In genomic region chr4:131270192-131270591, GRCm38 (mm10) we compare ENCODE assay signal across 8 mouse cellular contexts.
DNase-seq lines count a peak whose midpoint lies in the region; ATAC-seq lines count a peak whose summit lies in the region.

No protein-coding gene starts in this region.

- no peak overlapping the region for H3K4me3 ChIP-seq in heart, embryonic 13.5 days
- no peak overlapping the region for H3K4me3 ChIP-seq in heart, embryonic 12.5 days
- no peak overlapping the region for H3K4me3 ChIP-seq in forebrain, embryonic 16.5 days (replicated peaks; ENCODE audit: low read length)
- no peak overlapping the region for H3K4me3 ChIP-seq in midbrain, embryonic 11.5 days (ENCODE audit: low read depth, low read length)

- DNase-seq in ovary, postnatal 36 days (ENCODE audit: low spot score): peak; percentile 29
- no peak for DNase-seq in ovary, postnatal 10 days (ENCODE audit: low spot score)
- no peak for DNase-seq in midbrain, embryonic 11.5 days (ENCODE audit: low spot score, missing footprints)
- DNase-seq in thymus, adult 18-20 months: no peak
- no peak for DNase-seq in gastrocnemius, postnatal 4 days (ENCODE audit: low spot score in 2 of 2)

- H3K4me2 ChIP-seq in heart, embryonic 13.5 days: no peak overlapping the region
- no peak overlapping the region for H3K4me2 ChIP-seq in heart, embryonic 12.5 days
- no peak overlapping the region for H3K4me2 ChIP-seq in forebrain, embryonic 16.5 days (ENCODE audit: low read length)
- no peak overlapping the region for H3K4me2 ChIP-seq in midbrain, embryonic 11.5 days

- no peaks in the 10 kb centered on the region for H3K36me3 ChIP-seq in heart, embryonic 13.5 days
- H3K36me3 ChIP-seq in heart, embryonic 12.5 days: no peaks in the 10 kb centered on the region
- H3K36me3 ChIP-seq in forebrain, embryonic 16.5 days (ENCODE audit: control insufficient read depth, insufficient read depth): no peaks in the 10 kb centered on the region
- no peaks in the 10 kb centered on the region for H3K36me3 ChIP-seq in midbrain, embryonic 11.5 days (ENCODE audit: control insufficient read depth, insufficient read depth, low read length)

- no peaks in the 10 kb centered on the region for H3K9me3 ChIP-seq in heart, embryonic 13.5 days
- H3K9me3 ChIP-seq in heart, embryonic 12.5 days (replicated peaks): no peaks in the 10 kb centered on the region
- H3K9me3 ChIP-seq in forebrain, embryonic 16.5 days (ENCODE audit: control insufficient read depth, low read length): no peaks in the 10 kb centered on the region
- no peaks in the 10 kb centered on the region for H3K9me3 ChIP-seq in midbrain, embryonic 11.5 days (ENCODE audit: control insufficient read depth, low read length)

- H3K27me3 ChIP-seq in heart, embryonic 13.5 days (replicated peaks): peaks cover 51% of the 10 kb centered on the region
- peaks cover 30% of the 10 kb centered on the region for H3K27me3 ChIP-seq in heart, embryonic 12.5 days (replicated peaks)
- no peaks in the 10 kb centered on the region for H3K27me3 ChIP-seq in forebrain, embryonic 16.5 days (replicated peaks; ENCODE audit: control insufficient read depth, insufficient read depth, low read length)
- no peaks in the 10 kb centered on the region for H3K27me3 ChIP-seq in midbrain, embryonic 11.5 days (ENCODE audit: control insufficient read depth, insufficient read depth, low read length)

- peaks cover 17% of the 10 kb centered on the region for H3K4me1 ChIP-seq in heart, embryonic 13.5 days
- H3K4me1 ChIP-seq in heart, embryonic 12.5 days (replicated peaks): peaks cover 14% of the 10 kb centered on the region
- H3K4me1 ChIP-seq in forebrain, embryonic 16.5 days (replicated peaks; ENCODE audit: control insufficient read depth, insufficient read depth, low read length): peaks cover 13% of the 10 kb centered on the region
- H3K4me1 ChIP-seq in midbrain, embryonic 11.5 days (ENCODE audit: control insufficient read depth, insufficient read depth, low read length): no peaks in the 10 kb centered on the region

- 20% methylated on average over 7 of the region's 7 CpGs for WGBS in heart, embryonic 13.5 days
- 18% methylated on average over 7 of the region's 7 CpGs for WGBS in heart, embryonic 12.5 days
- WGBS in forebrain, embryonic 16.5 days: 18% methylated on average over 7 of the region's 7 CpGs
- 21% methylated on average over 7 of the region's 7 CpGs for WGBS in midbrain, embryonic 11.5 days

- H3K9ac ChIP-seq in heart, embryonic 13.5 days: no peak overlapping the region
- H3K9ac ChIP-seq in heart, embryonic 12.5 days: no peak overlapping the region
- no peak overlapping the region for H3K9ac ChIP-seq in forebrain, embryonic 16.5 days (replicated peaks; ENCODE audit: low read depth, low read length)
- no peak overlapping the region for H3K9ac ChIP-seq in midbrain, embryonic 11.5 days (ENCODE audit: low read length)

- peak; percentile 16; the same call in 1 of the 2 replicates for ATAC-seq in heart, embryonic 13.5 days (ENCODE audit: extremely low read depth, insufficient number of reproducible peaks, low FRiP score, low TSS enrichment)
- ATAC-seq in heart, embryonic 12.5 days (ENCODE audit: insufficient number of reproducible peaks, low FRiP score): no peak
- peak; percentile 30; the same call in 1 of the 2 replicates for ATAC-seq in forebrain, embryonic 16.5 days
- peak; percentile 40; the same call in 1 of the 2 replicates for ATAC-seq in midbrain, embryonic 11.5 days (ENCODE audit: low FRiP score)

- no peak overlapping the region for H3K27ac ChIP-seq in heart, embryonic 13.5 days (replicated peaks)
- H3K27ac ChIP-seq in heart, embryonic 12.5 days (ENCODE audit: poor library complexity, severe bottlenecking): no peak overlapping the region
- H3K27ac ChIP-seq in forebrain, embryonic 16.5 days (ENCODE audit: low read length): no peak overlapping the region
- no peak overlapping the region for H3K27ac ChIP-seq in midbrain, embryonic 11.5 days (ENCODE audit: low read depth, low read length)
